Mouse (Mus musculus): ENCODE data around the gene Nudt21. TPM values are rescaled to one million over a fixed set of nuclear protein-coding genes. Genes with fewer than 3 reads are reported as not detected.

Nudt21 gene
- polyA plus RNA-seq, 1 experiment from 2014 or later, result 68.5 TPM

- Histone ChIP-seq H3K4me3 (ENCODE audit: low read depth, low read length) (no peak overlapping the region), H3K4me1 (replicated peaks; ENCODE audit: control insufficient read depth, insufficient read depth) (no peaks in the 10 kb centered on the region), H3K4me2 (replicated peaks; ENCODE audit: low read depth) (no peak overlapping the region), H3K36me3 (ENCODE audit: control insufficient read depth, insufficient read depth, low read length) (peaks cover 12% of the 10 kb centered on the region; the same call in 1 of the 2 replicates), H3K27me3 (ENCODE audit: control insufficient read depth, insufficient read depth, low read length) (no peaks in the 10 kb centered on the region), H3K9me3 (ENCODE audit: control insufficient read depth, low read length) (no peaks in the 10 kb centered on the region), H3K9ac (ENCODE audit: low read length) (no peak overlapping the region), H3K27ac (replicated peaks) (no peak overlapping the region)
- DNase-seq (ENCODE audit: low spot score) (no peak), ATAC-seq (ENCODE audit: low FRiP score, low TSS enrichment) (no peak)
- TF ChIP-seq EP300 (optimal IDR thresholded peaks at IDR 0.05) (no peak), CTCF (IDR thresholded peaks at IDR 0.05; ENCODE audit: low read depth) (no peak)
- 91% methylated on average over 9 of the region's 9 CpGs for WGBS
These were observed 7.1 kb downstream of the Nudt21 start for GRCm38 (mm10) chr8:94029701-94030100.

GRCm38 (mm10) chr8:94023916-94024315 is 12.9 kb downstream of the Nudt21 start:
- 95% methylated on average over 6 of the region's 6 CpGs for WGBS
- Histone ChIP-seq H3K4me2 (replicated peaks; ENCODE audit: low read depth) (no peak overlapping the region), H3K9me3 (ENCODE audit: control insufficient read depth, low read length) (no peaks in the 10 kb centered on the region), H3K27ac (replicated peaks) (no peak overlapping the region), H3K4me1 (replicated peaks; ENCODE audit: control insufficient read depth, insufficient read depth) (no peaks in the 10 kb centered on the region), H3K9ac (ENCODE audit: low read length) (no peak overlapping the region), H3K27me3 (ENCODE audit: control insufficient read depth, insufficient read depth, low read length) (no peaks in the 10 kb centered on the region), H3K36me3 (ENCODE audit: control insufficient read depth, insufficient read depth, low read length) (peaks cover 13% of the 10 kb centered on the region), H3K4me3 (ENCODE audit: low read depth, low read length) (no peak overlapping the region)
- DNase-seq (ENCODE audit: low spot score) (no peak), ATAC-seq (ENCODE audit: low FRiP score, low TSS enrichment) (no peak)
- TF ChIP-seq CTCF (IDR thresholded peaks at IDR 0.05; ENCODE audit: low read depth) (no peak), EP300 (optimal IDR thresholded peaks at IDR 0.05) (no peak)

- peak overlapping the region; percentile 97 for H3K27ac ChIP-seq (replicated peaks)
- H3K4me3 ChIP-seq (ENCODE audit: low read depth, low read length), result peak overlapping the region; percentile 97
- H3K9ac ChIP-seq (ENCODE audit: low read length), result peak overlapping the region; percentile 95
- no peaks in the 10 kb centered on the region for H3K9me3 ChIP-seq (ENCODE audit: control insufficient read depth, low read length)
- DNase-seq (ENCODE audit: low spot score), result no peak
- WGBS, result 28% methylated on average over 7 of the region's 7 CpGs
- H3K4me1 ChIP-seq (replicated peaks; ENCODE audit: control insufficient read depth, insufficient read depth), result peaks cover 10% of the 10 kb centered on the region
- H3K4me2 ChIP-seq (replicated peaks; ENCODE audit: low read depth), result peak overlapping the region; percentile 97
- TF ChIP-seq EP300 (optimal IDR thresholded peaks at IDR 0.05) (no peak), CTCF (IDR thresholded peaks at IDR 0.05; ENCODE audit: low read depth) (no peak)
- H3K27me3 ChIP-seq (ENCODE audit: control insufficient read depth, insufficient read depth, low read length), result no peaks in the 10 kb centered on the region
- no peaks in the 10 kb centered on the region for H3K36me3 ChIP-seq (ENCODE audit: control insufficient read depth, insufficient read depth, low read length)
- ATAC-seq (ENCODE audit: low FRiP score, low TSS enrichment), result no peak
These were observed 23.7 kb downstream of the Nudt21 start for GRCm38 (mm10) chr8:94013026-94013612.

GRCm38 (mm10) chr8:94012013-94012951 is 24.5 kb downstream of the Nudt21 start, which contains the start of gene Amfr:
Gene Amfr (minus strand): TSS chr8:94012842.
- Histone ChIP-seq H3K27me3 (ENCODE audit: control insufficient read depth, insufficient read depth, low read length) (no peaks in the 10 kb centered on the region), H3K4me1 (replicated peaks; ENCODE audit: control insufficient read depth, insufficient read depth) (peaks cover 10% of the 10 kb centered on the region), H3K4me3 (ENCODE audit: low read depth, low read length) (peak within 1 kb of the TSS; percentile 97), H3K27ac (replicated peaks) (peak within 1 kb of the TSS; percentile 97), H3K4me2 (replicated peaks; ENCODE audit: low read depth) (peak within 1 kb of the TSS; percentile 97), H3K36me3 (ENCODE audit: control insufficient read depth, insufficient read depth, low read length) (no peaks in the 10 kb centered on the region), H3K9ac (ENCODE audit: low read length) (peak within 1 kb of the TSS; percentile 95), H3K9me3 (ENCODE audit: control insufficient read depth, low read length) (no peaks in the 10 kb centered on the region)
- under 1% methylated on average over 65 of the region's 130 CpGs for WGBS
- ATAC-seq (ENCODE audit: low FRiP score, low TSS enrichment) (peak; percentile 97), DNase-seq (ENCODE audit: low spot score) (peak; percentile 78)
- TF ChIP-seq CTCF (IDR thresholded peaks at IDR 0.05; ENCODE audit: low read depth) (peak; percentile 51), EP300 (optimal IDR thresholded peaks at IDR 0.05) (no peak)

GRCm38 (mm10) chr8:94011076-94012012 is 25.5 kb downstream of the Nudt21 start:
- Histone ChIP-seq H3K9ac (ENCODE audit: low read length) (peak overlapping the region; percentile 95), H3K9me3 (ENCODE audit: control insufficient read depth, low read length) (no peaks in the 10 kb centered on the region), H3K36me3 (ENCODE audit: control insufficient read depth, insufficient read depth, low read length) (no peaks in the 10 kb centered on the region), H3K4me3 (ENCODE audit: low read depth, low read length) (peak overlapping the region; percentile 97), H3K27ac (replicated peaks) (peak overlapping the region; percentile 97), H3K4me1 (replicated peaks; ENCODE audit: control insufficient read depth, insufficient read depth) (peaks cover 10% of the 10 kb centered on the region), H3K4me2 (replicated peaks; ENCODE audit: low read depth) (peak overlapping the region; percentile 97), H3K27me3 (ENCODE audit: control insufficient read depth, insufficient read depth, low read length) (no peaks in the 10 kb centered on the region)
- 3% methylated on average over 48 of the region's 48 CpGs for WGBS
- DNase-seq (ENCODE audit: low spot score), result no peak
- ATAC-seq (ENCODE audit: low FRiP score, low TSS enrichment), result no peak
- 0 out of 2 replicates have a peak, but pooled peaks have one; percentile 4 for TF ChIP-seq CTCF (IDR thresholded peaks at IDR 0.05; ENCODE audit: low read depth)
- no peak for TF ChIP-seq EP300 (optimal IDR thresholded peaks at IDR 0.05)
